Mouse (Mus musculus): Measurements from ENCODE around the gene Slc22a18.

Gene Slc22a18

GRCm38 (mm10) chr7:143462516-143462915, 11.0 kb upstream of the Slc22a18 start:
- DNase-seq (ENCODE audit: extremely low spot score, low read depth, low spot score): no peak

GRCm38 (mm10) chr7:143463865-143464415, 9.6 kb upstream of the Slc22a18 start:
- no peak for DNase-seq (ENCODE audit: extremely low spot score, low read depth, low spot score)

GRCm38 (mm10) chr7:143464811-143465560, 8.6 kb upstream of the Slc22a18 start:
- DNase-seq (ENCODE audit: extremely low spot score, low read depth, low spot score): no peak

GRCm38 (mm10) chr7:143466099-143466677, 7.3 kb upstream of the Slc22a18 start:
- DNase-seq (ENCODE audit: extremely low spot score, low read depth, low spot score): no peak

- DNase-seq (ENCODE audit: extremely low spot score, low read depth, low spot score): no peak
These were observed 5.8 kb upstream of the Slc22a18 start for GRCm38 (mm10) chr7:143467714-143468113.

GRCm38 (mm10) chr7:143469946-143470345, 3.6 kb upstream of the Slc22a18 start:
- DNase-seq (ENCODE audit: extremely low spot score, low read depth, low spot score): no peak

- no peak for DNase-seq (ENCODE audit: extremely low spot score, low read depth, low spot score)
These were observed 1.3 kb downstream of the Slc22a18 start for GRCm38 (mm10) chr7:143474811-143475210.

GRCm38 (mm10) chr7:143475876-143476275, 2.3 kb downstream of the Slc22a18 start:
- DNase-seq (ENCODE audit: extremely low spot score, low read depth, low spot score): no peak

- no peak for DNase-seq (ENCODE audit: extremely low spot score, low read depth, low spot score)
These were observed 3.3 kb downstream of the Slc22a18 start for GRCm38 (mm10) chr7:143476702-143477335.

GRCm38 (mm10) chr7:143477800-143478199, 4.3 kb downstream of the Slc22a18 start:
- no peak for DNase-seq (ENCODE audit: extremely low spot score, low read depth, low spot score)

- no peak for DNase-seq (ENCODE audit: extremely low spot score, low read depth, low spot score)
These were observed 7.0 kb downstream of the Slc22a18 start for GRCm38 (mm10) chr7:143480498-143480897.

- DNase-seq (ENCODE audit: extremely low spot score, low read depth, low spot score): no peak
These were observed 8.4 kb downstream of the Slc22a18 start for GRCm38 (mm10) chr7:143481806-143482387.

- no peak for DNase-seq (ENCODE audit: extremely low spot score, low read depth, low spot score)
These were observed 9.0 kb downstream of the Slc22a18 start for GRCm38 (mm10) chr7:143482541-143482940.

- no peak for DNase-seq (ENCODE audit: extremely low spot score, low read depth, low spot score)
These were observed 16.2 kb downstream of the Slc22a18 start for GRCm38 (mm10) chr7:143489735-143490134.

- DNase-seq (ENCODE audit: extremely low spot score, low read depth, low spot score): no peak
These were observed 20.1 kb downstream of the Slc22a18 start for GRCm38 (mm10) chr7:143493616-143494126.

GRCm38 (mm10) chr7:143495104-143495961, 21.8 kb downstream of the Slc22a18 start:
- DNase-seq (ENCODE audit: extremely low spot score, low read depth, low spot score): no peak

GRCm38 (mm10) chr7:143498584-143498983, 25.0 kb downstream of the Slc22a18 start:
- no peak for DNase-seq (ENCODE audit: extremely low spot score, low read depth, low spot score)

- DNase-seq (ENCODE audit: extremely low spot score, low read depth, low spot score): no peak
These were observed 27.4 kb downstream of the Slc22a18 start for GRCm38 (mm10) chr7:143500912-143501311.

- DNase-seq (ENCODE audit: extremely low spot score, low read depth, low spot score): no peak
These were observed 28.3 kb downstream of the Slc22a18 start for GRCm38 (mm10) chr7:143501643-143502417.
